Mouse (Mus musculus) lung, postnatal 0 days (tissue): ENCODE results near the gene Kcnk13. TPM values are rescaled to one million over a fixed set of nuclear protein-coding genes. Genes with fewer than 3 reads are reported as not detected.
A peak's percentile ranks its signal among the peaks of the same experiment; 100 is the strongest.
"Not testable (repeated sequence)": the region's sequence is repeated elsewhere in the genome, so short reads cannot be mapped to it uniquely, and the experiment has no call there.

Experiments
- ATAC-seq: fragments of 200-750 bp; cut with Nextera tagmentation; 2 replicates; pipeline ENCODE4 v1.8.0; 2017; ENCODE audit warnings: moderate library complexity
- DNase-seq: peaks from one replicate; pipeline ENCODE4 v3.0.0-alpha.2; 2016; ENCODE audit warnings: low spot score
- H3K27ac ChIP-seq: fragments of 300-500 bp; sonication (generic); 2 replicates; pipeline ENCODE4 v1.5.1; 2014; ENCODE audit warnings: antibody characterized with exemption, mild to moderate bottlenecking, low read length, mixed read lengths
- H3K27me3 ChIP-seq: fragments of 300-500 bp; sonication (generic); replicated peaks from 2 replicates; pipeline ENCODE4 v1.6.1; 2014; ENCODE audit warnings: low read length, mixed read lengths; ENCODE audit not compliant: insufficient read depth
- H3K36me3 ChIP-seq: fragments of 300-500 bp; sonication (generic); 2 replicates; pipeline ENCODE4 v1.6.1; 2014; ENCODE audit warnings: low read length, mixed read lengths; ENCODE audit not compliant: insufficient read depth
- H3K4me1 ChIP-seq: fragments of 300-500 bp; sonication (generic); 2 replicates; pipeline ENCODE4 v1.6.1; 2014; ENCODE audit warnings: antibody characterized with exemption, low read depth, low read length, mixed read lengths; ENCODE audit not compliant: insufficient read depth
- H3K4me2 ChIP-seq: fragments of 300-500 bp; sonication (generic); replicated peaks from 2 replicates; pipeline ENCODE4 v1.6.1; 2014; ENCODE audit warnings: low read depth, mild to moderate bottlenecking, low read length, moderate library complexity, mixed read lengths
- H3K4me3 ChIP-seq: fragments of 300-500 bp; sonication (generic); 2 replicates; pipeline ENCODE4 v1.5.1; 2014; ENCODE audit warnings: low read depth, low read length
- H3K9ac ChIP-seq: fragments of 300-500 bp; sonication (generic); replicated peaks from 2 replicates; pipeline ENCODE4 v1.6.1; 2014; ENCODE audit warnings: low read depth, mild to moderate bottlenecking
- H3K9me3 ChIP-seq: fragments of 300-500 bp; sonication (generic); 2 replicates; pipeline ENCODE4 v1.6.1; 2016; ENCODE audit warnings: low read length, mixed read lengths
- CTCF ChIP-seq: IDR thresholded peaks from 2 replicates; pipeline ENCODE4 v1.5.1; 2016; ENCODE audit warnings: antibody characterized with exemption, mild to moderate bottlenecking
- EP300 ChIP-seq: IDR thresholded peaks from 2 replicates; pipeline ENCODE4 v1.6.1; 2016; ENCODE audit warnings: antibody characterized with exemption, mild to moderate bottlenecking, control low read depth
- WGBS: fragments of 180-500 bp; shearing (Covaris S2); extraction: QIAGEN DNeasy Blood & Tissue Kit; methylation state at CpG from one replicate; pipeline ENCODE4 v1.1.7; 2014; 5-methylcytosine and 5-hydroxymethylcytosine counted together
- polyA plus RNA-seq: library from polyadenylated mRNA; unstranded; fragments of >200 nt; fragmentation: Nextera tagmentation; extraction: Ambion mirVana; gene quantifications from 2 replicates; pipeline ENCODE4 v1.2.1, GENCODE M21; 2015

Gene Kcnk13
- polyA plus RNA-seq, 1 experiment from 2014 or later: 7.8 TPM

DNA sequence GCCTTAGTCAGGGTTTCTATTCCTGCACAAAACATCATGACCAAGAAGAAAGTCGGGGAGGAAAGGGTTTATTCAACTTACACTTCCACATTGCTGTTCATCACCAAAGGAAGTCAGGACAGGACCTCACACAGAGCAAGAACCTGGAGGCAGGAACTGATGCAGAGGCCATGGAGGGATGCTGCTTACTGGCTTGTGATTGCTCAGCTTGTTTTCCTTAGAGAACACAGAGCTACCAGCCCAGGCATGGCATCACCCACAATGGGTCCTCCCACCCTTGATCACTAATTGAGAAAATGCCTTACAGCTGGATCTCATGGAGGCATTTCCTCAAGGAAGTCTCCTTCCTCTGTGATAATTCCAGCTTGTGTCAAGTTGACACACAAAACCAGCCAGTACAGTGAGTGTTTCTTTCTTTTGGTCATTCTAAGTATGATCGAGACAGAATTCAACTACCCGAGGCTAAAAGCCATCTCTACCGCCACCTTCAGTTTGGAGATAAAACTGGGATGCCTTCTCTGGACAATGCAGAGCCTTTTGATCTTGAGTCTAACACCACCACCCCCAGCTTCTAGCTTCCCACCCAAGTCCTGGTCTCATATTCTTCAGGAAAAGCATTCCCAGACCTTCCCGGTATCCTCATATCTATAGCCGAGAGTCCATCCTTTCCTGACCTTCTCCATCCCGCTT is 7.1 kb downstream of the Kcnk13 start:
- not testable (repeated sequence) for H3K4me1 ChIP-seq, H3K9ac ChIP-seq, DNase-seq, H3K4me2 ChIP-seq, H3K27me3 ChIP-seq, H3K9me3 ChIP-seq, ATAC-seq, H3K4me3 ChIP-seq, H3K36me3 ChIP-seq, H3K27ac ChIP-seq
- peak; percentile 37 for TF ChIP-seq CTCF
- 67% methylated on average over 7 of the region's 7 CpGs for WGBS

DNA sequence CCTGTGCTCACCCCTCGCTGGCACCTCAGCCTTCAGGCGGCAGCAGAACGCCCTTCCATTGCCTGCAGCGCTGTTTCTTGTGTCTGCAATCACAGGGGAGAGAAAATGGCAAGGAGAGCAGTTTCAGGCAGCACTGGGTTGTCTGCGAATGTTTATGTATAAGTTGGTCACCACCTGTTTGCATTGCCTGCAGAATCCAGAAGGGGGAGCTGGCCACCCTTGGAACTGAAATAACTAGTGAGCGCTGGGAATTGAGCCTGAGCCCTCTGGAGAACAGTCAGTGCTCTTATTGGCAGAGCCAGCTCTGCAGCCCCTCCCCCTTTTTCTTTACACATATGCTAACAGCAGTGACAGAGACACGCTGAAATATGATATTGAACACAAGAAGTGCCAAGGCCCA is 8.5 kb downstream of the Kcnk13 start:
- no peaks in the 10 kb centered on the region for H3K9me3 ChIP-seq
- H3K27me3 ChIP-seq: peaks cover 4% of the 10 kb centered on the region
- ATAC-seq: no peak
- no peak overlapping the region for H3K4me2 ChIP-seq
- H3K4me1 ChIP-seq: no peaks in the 10 kb centered on the region
- no peak for TF ChIP-seq EP300
- TF ChIP-seq CTCF: peak; percentile 32
- DNase-seq: no peak
- H3K4me3 ChIP-seq: no peak overlapping the region
- no peak overlapping the region for H3K27ac ChIP-seq
- 60% methylated on average over 7 of the region's 7 CpGs for WGBS
- H3K36me3 ChIP-seq: no peaks in the 10 kb centered on the region
- no peak overlapping the region for H3K9ac ChIP-seq

DNA sequence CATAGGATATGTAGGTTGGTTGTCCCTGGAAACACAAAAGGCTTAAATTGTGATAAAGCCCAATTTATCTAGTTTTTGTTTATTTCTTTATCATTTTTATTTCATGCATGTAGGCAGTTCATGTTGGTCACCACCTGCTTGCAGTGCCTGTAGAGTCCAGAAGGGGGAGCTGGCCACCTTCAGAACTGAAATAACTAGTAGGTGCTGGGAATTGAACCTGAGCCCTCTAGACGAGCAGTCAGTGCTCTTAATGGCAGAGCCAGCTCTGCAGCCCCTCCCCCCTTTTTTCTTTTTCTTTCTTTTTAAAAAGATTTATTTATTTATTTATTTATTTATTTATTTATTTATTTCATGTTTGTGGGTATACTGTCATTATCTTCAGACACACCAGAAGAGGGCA is 9.4 kb downstream of the Kcnk13 start:
- no peak overlapping the region for H3K4me2 ChIP-seq
- DNase-seq (no peak), ATAC-seq (no peak)
- H3K36me3 ChIP-seq: no peaks in the 10 kb centered on the region
- H3K27ac ChIP-seq: no peak overlapping the region
- WGBS: 74% methylated on average over 1 of the region's 1 CpGs
- H3K27me3 ChIP-seq: peaks cover 4% of the 10 kb centered on the region; the same call in 1 of the 2 replicates
- no peaks in the 10 kb centered on the region for H3K4me1 ChIP-seq
- no peak overlapping the region for H3K4me3 ChIP-seq
- TF ChIP-seq EP300 (no peak), CTCF (peak; percentile 40)
- no peak overlapping the region for H3K9ac ChIP-seq
- no peaks in the 10 kb centered on the region for H3K9me3 ChIP-seq

DNA sequence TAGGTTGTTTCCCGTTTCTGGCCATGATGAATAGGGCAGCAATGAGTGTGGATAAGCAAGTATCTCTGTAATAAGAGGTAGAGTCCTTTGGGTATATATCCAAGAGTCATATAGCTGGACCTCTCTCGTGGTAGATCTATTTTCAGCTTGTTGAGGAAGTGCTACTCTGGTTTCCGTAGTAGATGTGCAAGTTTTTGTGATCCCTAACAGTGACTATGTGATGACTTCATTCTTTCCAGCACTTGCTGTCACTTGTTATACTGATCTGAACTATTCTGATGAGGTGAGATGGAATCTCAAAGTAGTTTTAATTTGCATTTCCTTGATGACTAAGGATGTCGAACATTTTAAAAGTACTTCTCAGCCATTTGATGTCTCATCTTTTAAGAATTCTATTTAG is 15.2 kb downstream of the Kcnk13 start:
- DNase-seq: no peak
- WGBS: 70% methylated on average over 4 of the region's 4 CpGs
- Histone ChIP-seq H3K4me2 (no peak overlapping the region), H3K36me3 (no peaks in the 10 kb centered on the region), H3K9ac (no peak overlapping the region), H3K4me1 (no peaks in the 10 kb centered on the region), H3K27ac (no peak overlapping the region), H3K9me3 (no peaks in the 10 kb centered on the region), H3K4me3 (no peak overlapping the region), H3K27me3 (no peaks in the 10 kb centered on the region)
- TF ChIP-seq EP300: no peak
- no peak for TF ChIP-seq CTCF
- ATAC-seq: no peak

DNA sequence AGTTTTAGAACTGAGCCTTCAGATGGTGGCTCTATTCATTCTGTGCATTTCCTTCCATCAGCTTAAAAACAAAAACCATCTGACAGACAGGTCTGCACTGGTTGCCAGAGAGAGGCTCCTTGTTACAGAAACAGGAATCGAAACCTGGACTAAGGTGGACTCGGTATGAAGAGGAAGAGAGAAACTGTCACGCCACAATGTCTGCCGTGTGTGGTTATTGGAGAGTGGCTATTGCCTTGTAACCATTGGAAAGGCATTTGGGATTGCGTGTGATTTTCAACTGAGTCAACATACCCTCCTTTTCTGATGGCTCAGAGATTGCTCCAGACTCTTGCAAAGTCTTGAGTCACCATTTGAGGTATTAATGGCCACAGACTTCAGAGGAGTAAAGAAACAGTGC is 22.5 kb downstream of the Kcnk13 start:
- H3K27ac ChIP-seq: no peak overlapping the region
- H3K4me1 ChIP-seq: no peaks in the 10 kb centered on the region
- H3K9me3 ChIP-seq: no peaks in the 10 kb centered on the region
- ATAC-seq: no peak
- TF ChIP-seq CTCF (no peak), EP300 (no peak)
- no peaks in the 10 kb centered on the region for H3K36me3 ChIP-seq
- DNase-seq: no peak
- no peak overlapping the region for H3K4me3 ChIP-seq
- no peak overlapping the region for H3K4me2 ChIP-seq
- H3K27me3 ChIP-seq: no peaks in the 10 kb centered on the region
- H3K9ac ChIP-seq: no peak overlapping the region
- WGBS: 92% methylated on average over 5 of the region's 5 CpGs

DNA sequence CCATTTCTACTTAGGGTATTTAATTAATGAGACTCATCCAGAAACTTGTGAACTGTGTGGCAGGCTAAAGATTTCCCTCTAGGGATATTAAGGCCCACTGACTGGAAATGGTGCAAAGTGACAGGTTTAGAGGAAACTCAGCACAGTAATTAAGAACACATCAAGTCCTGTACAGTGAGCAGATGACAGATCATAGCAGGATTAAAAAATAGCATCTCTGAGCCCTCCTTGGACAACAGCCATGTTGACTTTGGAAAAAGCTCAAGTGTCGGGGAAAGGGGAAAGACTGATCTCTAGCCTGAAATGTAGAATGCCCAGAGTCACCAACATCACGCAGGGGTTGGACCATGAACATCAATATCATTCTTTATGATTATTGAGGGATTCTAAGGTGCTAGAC is 23.8 kb downstream of the Kcnk13 start:
- Histone ChIP-seq H3K4me2 (no peak overlapping the region), H3K4me3 (no peak overlapping the region), H3K27me3 (no peaks in the 10 kb centered on the region), H3K36me3 (no peaks in the 10 kb centered on the region), H3K27ac (no peak overlapping the region), H3K9me3 (no peaks in the 10 kb centered on the region), H3K9ac (no peak overlapping the region), H3K4me1 (no peaks in the 10 kb centered on the region)
- TF ChIP-seq EP300: no peak
- TF ChIP-seq CTCF: no peak
- WGBS: 53% methylated on average over 2 of the region's 2 CpGs
- DNase-seq: no peak
- ATAC-seq: no peak

DNA sequence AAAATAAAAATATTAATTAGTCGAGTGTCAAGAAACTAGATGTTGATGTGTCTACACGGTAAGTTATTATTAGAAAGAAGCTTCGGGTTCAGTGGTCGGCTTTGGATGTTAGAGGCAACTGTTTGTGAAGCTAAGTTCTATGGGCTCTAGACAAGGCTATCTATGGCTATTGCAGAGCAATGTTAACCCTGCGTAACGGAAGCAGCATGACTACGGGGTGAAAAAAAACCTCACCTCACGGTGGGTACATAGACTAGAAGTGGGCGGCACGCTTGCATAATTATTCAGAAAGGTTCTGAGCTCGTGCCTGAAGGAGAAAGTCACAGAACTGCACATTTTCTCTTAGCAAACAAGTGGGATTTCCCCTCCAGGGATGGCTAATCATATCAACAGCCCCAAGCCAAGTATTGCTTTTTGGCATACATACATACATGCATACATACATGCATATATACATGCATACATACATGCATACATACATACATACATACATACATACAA is 28.1 kb downstream of the Kcnk13 start:
- H3K9ac ChIP-seq: no peak overlapping the region
- H3K4me2 ChIP-seq: no peak overlapping the region
- ATAC-seq (no peak), DNase-seq (no peak)
- H3K4me1 ChIP-seq: no peaks in the 10 kb centered on the region
- 89% methylated on average over 11 of the region's 11 CpGs for WGBS
- no peak overlapping the region for H3K4me3 ChIP-seq
- TF ChIP-seq CTCF (no peak), EP300 (no peak)
- no peaks in the 10 kb centered on the region for H3K36me3 ChIP-seq
- no peaks in the 10 kb centered on the region for H3K27me3 ChIP-seq
- H3K9me3 ChIP-seq: no peaks in the 10 kb centered on the region
- H3K27ac ChIP-seq: no peak overlapping the region
